ENCODE assay signal across 8 mouse cellular contexts in genomic region chr7:79391471-79391870, GRCm38 (mm10). TPM values are rescaled to one million over a fixed set of nuclear protein-coding genes. Genes with fewer than 3 reads are reported as not detected.
DNase-seq lines count a peak whose midpoint lies in the region; ATAC-seq and TF ChIP-seq lines count a peak whose summit lies in the region.

No protein-coding gene starts in this region.

- peak; percentile 17 for ATAC-seq in lung, postnatal 0 days
- ATAC-seq in embryonic facial prominence, embryonic 14.5 days (ENCODE audit: low read depth) = 0 out of 2 replicates have a peak, but pooled peaks have one; percentile 2

- H3K4me2 ChIP-seq in lung, postnatal 0 days (replicated peaks; ENCODE audit: low read depth, low read length) = peak overlapping the region; percentile 95
- peak overlapping the region; percentile 90 for H3K4me2 ChIP-seq in embryonic facial prominence, embryonic 14.5 days (ENCODE audit: low read depth, low read length)

- no peaks in the 10 kb centered on the region for H3K27me3 ChIP-seq in lung, postnatal 0 days (replicated peaks; ENCODE audit: insufficient read depth, low read length)
- no peaks in the 10 kb centered on the region for H3K27me3 ChIP-seq in embryonic facial prominence, embryonic 14.5 days (replicated peaks; ENCODE audit: control insufficient read depth, insufficient read depth, low read length)
- H3K27me3 ChIP-seq in limb, embryonic 10.5 days (ENCODE audit: low read depth, poor library complexity, severe bottlenecking) = no peaks in the 10 kb centered on the region

- 3% methylated on average over 3 of the region's 3 CpGs for WGBS in lung, postnatal 0 days
- WGBS in embryonic facial prominence, embryonic 14.5 days = 2% methylated on average over 3 of the region's 3 CpGs
- 5% methylated on average over 3 of the region's 3 CpGs for WGBS in limb, embryonic 10.5 days
- 4% methylated on average over 3 of the region's 3 CpGs for WGBS in olfactory bulb, adult 2 months

- H3K9me3 ChIP-seq in lung, postnatal 0 days (ENCODE audit: low read length) = no peaks in the 10 kb centered on the region
- H3K9me3 ChIP-seq in embryonic facial prominence, embryonic 14.5 days (ENCODE audit: control insufficient read depth, low read length) = no peaks in the 10 kb centered on the region
- H3K9me3 ChIP-seq in limb, embryonic 10.5 days (replicated peaks) = no peaks in the 10 kb centered on the region

- H3K4me1 ChIP-seq in lung, postnatal 0 days (ENCODE audit: insufficient read depth, low read depth, low read length) = 0 out of 2 replicates have a peak, but pooled peaks cover 6% of the 10 kb centered on the region
- H3K4me1 ChIP-seq in embryonic facial prominence, embryonic 14.5 days (ENCODE audit: control insufficient read depth, insufficient read depth, low read length) = peaks cover 4% of the 10 kb centered on the region; the same call in 1 of the 2 replicates
- peaks cover 47% of the 10 kb centered on the region for H3K4me1 ChIP-seq in limb, embryonic 10.5 days
- peaks cover 3% of the 10 kb centered on the region for H3K4me1 ChIP-seq in olfactory bulb, adult 2 months (ENCODE audit: control insufficient read depth, insufficient read depth, low read length)

- TF ChIP-seq CTCF in lung, postnatal 0 days (IDR thresholded peaks at IDR 0.05) = no peak
- TF ChIP-seq CTCF in olfactory bulb, adult 2 months (IDR thresholded peaks at IDR 0.05; ENCODE audit: insufficient read depth, low read depth, low read length) = no peak

- H3K4me3 ChIP-seq in lung, postnatal 0 days (ENCODE audit: low read depth, low read length) = peak overlapping the region; percentile 42
- peak overlapping the region; percentile 53 for H3K4me3 ChIP-seq in embryonic facial prominence, embryonic 14.5 days (ENCODE audit: low read depth, low read length)
- H3K4me3 ChIP-seq in limb, embryonic 10.5 days = peak overlapping the region; percentile 85
- H3K4me3 ChIP-seq in olfactory bulb, adult 2 months (ENCODE audit: insufficient read depth, low read depth, low read length) = peak overlapping the region; percentile 71

- H3K36me3 ChIP-seq in lung, postnatal 0 days (ENCODE audit: insufficient read depth, low read length) = no peaks in the 10 kb centered on the region
- H3K36me3 ChIP-seq in embryonic facial prominence, embryonic 14.5 days (ENCODE audit: control insufficient read depth, insufficient read depth, low read length) = no peaks in the 10 kb centered on the region
- H3K36me3 ChIP-seq in limb, embryonic 10.5 days = peaks cover 5% of the 10 kb centered on the region

- H3K27ac ChIP-seq in lung, postnatal 0 days (ENCODE audit: low read length) = peak overlapping the region; percentile 7; the same call in 1 of the 2 replicates
- peak overlapping the region; percentile 87 for H3K27ac ChIP-seq in embryonic facial prominence, embryonic 14.5 days (replicated peaks; ENCODE audit: low read depth, low read length)
- H3K27ac ChIP-seq in limb, embryonic 10.5 days = peak overlapping the region; percentile 98
- peak overlapping the region; percentile 91; the same call in 1 of the 2 replicates for H3K27ac ChIP-seq in olfactory bulb, adult 2 months (ENCODE audit: insufficient read depth, low read depth, low read length)

- no peak for DNase-seq in lung, postnatal 0 days (ENCODE audit: low spot score)
- DNase-seq in lung, postnatal 4 days = no peak
- DNase-seq in embryonic facial prominence, embryonic 14.5 days (ENCODE audit: low spot score) = peak; percentile 72
- DNase-seq in limb, embryonic 10.5 days (ENCODE audit: low spot score) = no peak
- no peak for DNase-seq in layer of hippocampus, adult 18-20 months (ENCODE audit: low spot score in 2 of 2)
- DNase-seq in adrenal gland, postnatal 14 days = no peak
- DNase-seq in left cerebral cortex, adult 8-10 months (ENCODE audit: low spot score in 2 of 2) = no peak

- no peak overlapping the region for H3K9ac ChIP-seq in lung, postnatal 0 days (replicated peaks; ENCODE audit: low read depth)
- H3K9ac ChIP-seq in embryonic facial prominence, embryonic 14.5 days (ENCODE audit: low read depth, low read length) = peak overlapping the region; percentile 69

- no peak for TF ChIP-seq POLR2A in olfactory bulb, adult 2 months (IDR thresholded peaks at IDR 0.05; ENCODE audit: insufficient read depth, low read depth, low read length)

- no peak for TF ChIP-seq EP300 in lung, postnatal 0 days (IDR thresholded peaks at IDR 0.05)

RNA-seq across cellular contexts. Expression of gene Fanci, which starts 0.3 kb away (rescaled TPM):
- polyA plus RNA-seq in lung, postnatal 0 days (2015; fragmentation: Nextera tagmentation; extraction: Ambion mirVana) = 0.50 and 0.82 TPM in 2 replicates
- polyA plus RNA-seq in embryonic facial prominence, embryonic 14.5 days (2014; fragmentation: Nextera tagmentation; extraction: Ambion mirVana) = 8.2 and 8.3 TPM in 2 replicates
- 19.7 and 22.4 TPM in 2 replicates for polyA plus RNA-seq in limb, embryonic 10.5 days (2016; fragmentation: Nextera tagmentation; extraction: Ambion mirVana)
- polyA plus RNA-seq in olfactory bulb, adult 2 months (2012; ENCODE audit: insufficient read depth, insufficient read length, low replicate concordance, missing spikeins) = not detected in 2 replicates
- under 1 TPM; 0.27 to 0.33 TPM for total RNA-seq in layer of hippocampus, adult 18-20 months (2021)
- total RNA-seq in adrenal gland, postnatal 14 days (2021) = 2.0 and 3.0 TPM in 2 replicates
- total RNA-seq in left cerebral cortex, adult 8-10 months (2022) = 1 to 10 TPM in 1 of 4 experiments, under 1 TPM in 3; 0.39 to 1.2 (median 0.69) TPM

RNA-seq across cellular contexts. Expression of gene Rlbp1, which starts 4.6 kb away (rescaled TPM):
- polyA plus RNA-seq in lung, postnatal 0 days (2015; fragmentation: Nextera tagmentation; extraction: Ambion mirVana) = 0.21 and 0.33 TPM in 2 replicates
- 2.5 and 3.4 TPM in 2 replicates for polyA plus RNA-seq in embryonic facial prominence, embryonic 14.5 days (2014; fragmentation: Nextera tagmentation; extraction: Ambion mirVana)
- polyA plus RNA-seq in limb, embryonic 10.5 days (2016; fragmentation: Nextera tagmentation; extraction: Ambion mirVana) = 0.21 and 0.33 TPM in 2 replicates
- polyA plus RNA-seq in olfactory bulb, adult 2 months (2012; ENCODE audit: insufficient read depth, insufficient read length, low replicate concordance, missing spikeins) = not detected in 2 replicates
- total RNA-seq in layer of hippocampus, adult 18-20 months (2021) = 10 to 100 TPM; 22.4 to 23.9 TPM
- total RNA-seq in adrenal gland, postnatal 14 days (2021) = not detected in 2 replicates
- 10 to 100 TPM; 21.9 to 25.6 (median 25.1) TPM for total RNA-seq in left cerebral cortex, adult 8-10 months (2022)

Comparison
In these comparisons a context has a peak if more than half of its experiments do, and no peak if none do; other contexts are left out.
1. H3K27ac ChIP-seq: peak in every context shown above with its lines; median percentile 98 in limb, embryonic 10.5 days; 91 in olfactory bulb, adult 2 months; 87 in embryonic facial prominence, embryonic 14.5 days; 7 in lung, postnatal 0 days.